Mouse (Mus musculus): ENCODE data around the gene Vps26a. TPM values are rescaled to one million over a fixed set of nuclear protein-coding genes. Genes with fewer than 3 reads are reported as not detected.
"Not testable (repeated sequence)": the region's sequence is repeated elsewhere in the genome, so short reads cannot be mapped to it uniquely, and the experiment has no call there.

The Vps26a gene
- polyA plus RNA-seq, 1 experiment, result 5.6 TPM

GRCm38 (mm10) chr10:62481108-62481852 lies 5.3 kb downstream of the Vps26a start:
- H3K4me3 ChIP-seq (ENCODE audit: extremely low read depth, insufficient read depth, insufficient read length), result no peak overlapping the region
- no peaks in the 10 kb centered on the region for H3K4me1 ChIP-seq (ENCODE audit: control insufficient read depth, insufficient read depth, insufficient read length)
- H3K27me3 ChIP-seq (ENCODE audit: control insufficient read depth, insufficient read depth, low read length), result no peaks in the 10 kb centered on the region
- DNase-seq (ENCODE audit: low read depth in 1 of 2, low spot score in 2 of 2), result no peak
- TF ChIP-seq POLR2A (IDR thresholded peaks at IDR 0.05; ENCODE audit: low read depth, low read length) (no peak), CTCF (IDR thresholded peaks at IDR 0.05; ENCODE audit: extremely low read depth, insufficient read depth, insufficient read length, insufficient replicate concordance) (no peak)
- 84% methylated on average over 7 of the region's 7 CpGs for WGBS
- H3K36me3 ChIP-seq (ENCODE audit: control insufficient read depth, insufficient read depth, low read length), result peaks cover 6% of the 10 kb centered on the region
- H3K27ac ChIP-seq (ENCODE audit: insufficient read depth, low read length), result no peak overlapping the region

GRCm38 (mm10) chr10:62476980-62477379 lies 9.6 kb downstream of the Vps26a start:
- Histone ChIP-seq H3K36me3 (ENCODE audit: control insufficient read depth, insufficient read depth, low read length) (peaks cover 10% of the 10 kb centered on the region), H3K27me3 (ENCODE audit: control insufficient read depth, insufficient read depth, low read length) (no peaks in the 10 kb centered on the region), H3K4me1 (ENCODE audit: control insufficient read depth, insufficient read depth, insufficient read length) (no peaks in the 10 kb centered on the region), H3K4me3 (ENCODE audit: extremely low read depth, insufficient read depth, insufficient read length) (no peak overlapping the region), H3K27ac (ENCODE audit: insufficient read depth, low read length) (no peak overlapping the region)
- 71% methylated on average over 2 of the region's 2 CpGs for WGBS
- TF ChIP-seq POLR2A (IDR thresholded peaks at IDR 0.05; ENCODE audit: low read depth, low read length) (no peak), CTCF (IDR thresholded peaks at IDR 0.05; ENCODE audit: extremely low read depth, insufficient read depth, insufficient read length, insufficient replicate concordance) (no peak)
- no peak for DNase-seq (ENCODE audit: low read depth in 1 of 2, low spot score in 2 of 2)

GRCm38 (mm10) chr10:62474944-62475343 lies 11.7 kb downstream of the Vps26a start:
- peaks cover 10% of the 10 kb centered on the region for H3K36me3 ChIP-seq (ENCODE audit: control insufficient read depth, insufficient read depth, low read length)
- H3K27me3 ChIP-seq (ENCODE audit: control insufficient read depth, insufficient read depth, low read length), result no peaks in the 10 kb centered on the region
- no peak overlapping the region for H3K4me3 ChIP-seq (ENCODE audit: extremely low read depth, insufficient read depth, insufficient read length)
- no peak overlapping the region for H3K27ac ChIP-seq (ENCODE audit: insufficient read depth, low read length)
- H3K4me1 ChIP-seq (ENCODE audit: control insufficient read depth, insufficient read depth, insufficient read length), result no peaks in the 10 kb centered on the region
- DNase-seq (ENCODE audit: low read depth in 1 of 2, low spot score in 2 of 2), result no peak
- no peak for TF ChIP-seq POLR2A (IDR thresholded peaks at IDR 0.05; ENCODE audit: low read depth, low read length)
- no peak for TF ChIP-seq CTCF (IDR thresholded peaks at IDR 0.05; ENCODE audit: extremely low read depth, insufficient read depth, insufficient read length, insufficient replicate concordance)
- 91% methylated on average over 10 of the region's 10 CpGs for WGBS

GRCm38 (mm10) chr10:62471105-62471504 lies 15.5 kb downstream of the Vps26a start:
- no peaks in the 10 kb centered on the region for H3K4me1 ChIP-seq (ENCODE audit: control insufficient read depth, insufficient read depth, insufficient read length)
- no peak overlapping the region for H3K4me3 ChIP-seq (ENCODE audit: extremely low read depth, insufficient read depth, insufficient read length)
- no peak for TF ChIP-seq POLR2A (IDR thresholded peaks at IDR 0.05; ENCODE audit: low read depth, low read length)
- TF ChIP-seq CTCF (IDR thresholded peaks at IDR 0.05; ENCODE audit: extremely low read depth, insufficient read depth, insufficient read length, insufficient replicate concordance), result no peak
- H3K27ac ChIP-seq (ENCODE audit: insufficient read depth, low read length), result no peak overlapping the region
- no peak for DNase-seq (ENCODE audit: low read depth in 1 of 2, low spot score in 2 of 2)
- H3K36me3 ChIP-seq (ENCODE audit: control insufficient read depth, insufficient read depth, low read length), result peaks cover 13% of the 10 kb centered on the region
- no peaks in the 10 kb centered on the region for H3K27me3 ChIP-seq (ENCODE audit: control insufficient read depth, insufficient read depth, low read length)
- 82% methylated on average over 5 of the region's 5 CpGs for WGBS

GRCm38 (mm10) chr10:62469736-62470135 lies 16.9 kb downstream of the Vps26a start:
- no peak for TF ChIP-seq POLR2A (IDR thresholded peaks at IDR 0.05; ENCODE audit: low read depth, low read length)
- H3K4me1 ChIP-seq (ENCODE audit: control insufficient read depth, insufficient read depth, insufficient read length), result no peaks in the 10 kb centered on the region
- 95% methylated on average over 4 of the region's 4 CpGs for WGBS

GRCm38 (mm10) chr10:62461321-62461720 lies 25.3 kb downstream of the Vps26a start:
- H3K27me3 ChIP-seq (ENCODE audit: control insufficient read depth, insufficient read depth, low read length), result no peaks in the 10 kb centered on the region
- no peak for DNase-seq (ENCODE audit: low read depth in 1 of 2, low spot score in 2 of 2)
- no peak overlapping the region for H3K27ac ChIP-seq (ENCODE audit: insufficient read depth, low read length)
- H3K4me3 ChIP-seq (ENCODE audit: extremely low read depth, insufficient read depth, insufficient read length), result no peak overlapping the region
- H3K4me1 ChIP-seq (ENCODE audit: control insufficient read depth, insufficient read depth, insufficient read length), result no peaks in the 10 kb centered on the region
- H3K36me3 ChIP-seq (ENCODE audit: control insufficient read depth, insufficient read depth, low read length), result peaks cover 30% of the 10 kb centered on the region
- TF ChIP-seq CTCF (IDR thresholded peaks at IDR 0.05; ENCODE audit: extremely low read depth, insufficient read depth, insufficient read length, insufficient replicate concordance) (no peak), POLR2A (IDR thresholded peaks at IDR 0.05; ENCODE audit: low read depth, low read length) (no peak)

More at GRCm38 (mm10) chr10:62469736-62470135, 16.9 kb downstream of the Vps26a start:
- DNase-seq (ENCODE audit: low read depth in 1 of 2, low spot score in 2 of 2), result no peak
- no peak overlapping the region for H3K27ac ChIP-seq (ENCODE audit: insufficient read depth, low read length)
- no peaks in the 10 kb centered on the region for H3K27me3 ChIP-seq (ENCODE audit: control insufficient read depth, insufficient read depth, low read length)
- peaks cover 11% of the 10 kb centered on the region for H3K36me3 ChIP-seq (ENCODE audit: control insufficient read depth, insufficient read depth, low read length)
- no peak overlapping the region for H3K4me3 ChIP-seq (ENCODE audit: extremely low read depth, insufficient read depth, insufficient read length)

- H3K36me3 ChIP-seq (ENCODE audit: control insufficient read depth, insufficient read depth, low read length), result peaks cover 15% of the 10 kb centered on the region
- not testable (repeated sequence) for H3K4me3 ChIP-seq (ENCODE audit: extremely low read depth, insufficient read depth, insufficient read length); H3K27me3 ChIP-seq (ENCODE audit: control insufficient read depth, insufficient read depth, low read length); DNase-seq (ENCODE audit: low read depth in 1 of 2, low spot score in 2 of 2); H3K4me1 ChIP-seq (ENCODE audit: control insufficient read depth, insufficient read depth, insufficient read length); H3K27ac ChIP-seq (ENCODE audit: insufficient read depth, low read length)
- WGBS, result 90% methylated on average over 11 of the region's 11 CpGs
These were observed 34.6 kb downstream of the Vps26a start for GRCm38 (mm10) chr10:62452001-62452400.

Measured in spleen, adult 2 months (tissue).